Mouse (Mus musculus) neutrophil, adult 5-6 weeks (primary cell): Measurements from ENCODE around the gene Dcun1d2. TPM values are rescaled to one million over a fixed set of nuclear protein-coding genes. Genes with fewer than 3 reads are reported as not detected.

Experiments
- ATAC-seq: fragments of 151-379, 151-347 bp; 2 replicates; pipeline ENCODE4 v1.8.0; 2017; ENCODE audit warnings: mild to moderate bottlenecking, moderate TSS enrichment; ENCODE audit not compliant: insufficient number of reproducible peaks, poor library complexity, low FRiP score, severe bottlenecking; ENCODE audit errors: extremely low read depth
- total RNA-seq: library from RNA; stranded (forward); fragments of 200-1000 nt; gene quantifications from 2 replicates; pipeline ENCODE4 v1.2.3, GENCODE M21; 2017

Gene Dcun1d2
- total RNA-seq, 1 experiment from 2014 or later, result 15.6 TPM

DNA sequence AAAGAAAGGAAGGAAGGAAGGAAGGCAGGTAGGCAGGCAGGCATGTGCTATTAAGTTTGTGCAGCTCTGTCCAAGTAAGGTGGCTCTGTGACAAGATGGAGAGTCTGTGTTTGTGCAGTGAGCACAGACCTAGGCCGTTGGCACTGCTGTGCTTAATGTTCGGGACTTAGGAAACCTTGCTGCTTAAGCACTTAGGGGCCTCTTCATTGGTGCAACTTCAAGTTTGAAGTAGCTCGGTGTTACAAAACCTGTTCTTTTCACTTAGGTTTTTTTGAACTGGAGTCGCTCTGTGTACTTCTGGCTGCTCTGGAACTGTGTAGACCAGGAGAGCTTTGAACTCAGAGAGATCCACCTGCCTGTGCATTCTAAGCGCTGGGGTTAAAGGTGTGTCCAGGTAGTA, 15.1 kb downstream of the Dcun1d2 start:
- ATAC-seq, result no peak

DNA sequence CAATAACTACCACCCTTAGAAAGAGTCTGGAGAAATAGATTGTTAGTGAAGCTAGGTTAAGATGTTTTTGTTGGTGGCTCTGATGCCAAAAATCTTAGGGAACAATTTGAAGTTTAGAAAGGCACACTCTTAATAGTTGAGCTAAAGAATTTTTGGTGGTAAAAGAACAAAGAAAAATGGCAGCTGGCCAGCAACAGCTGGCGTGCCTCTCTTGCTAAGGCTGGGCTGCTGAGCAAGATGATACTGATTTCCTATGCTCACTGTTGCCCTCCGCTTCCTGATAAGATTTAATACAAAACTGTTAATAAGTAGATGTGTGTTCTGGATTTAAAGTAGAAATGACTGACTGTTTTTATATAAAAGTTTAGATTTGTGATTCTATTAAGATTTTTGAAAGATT, 20.4 kb downstream of the Dcun1d2 start:
- no peak for ATAC-seq

- no peak for ATAC-seq
Observed at GRCm38 (mm10) chr8:13263376-13263775, 24.6 kb downstream of the Dcun1d2 start.

GRCm38 (mm10) chr8:13254019-13254418, 33.9 kb downstream of the Dcun1d2 start, which contains the start of gene Adprhl1:
Gene Adprhl1 (minus strand): TSS chr8:13254162.
- ATAC-seq, result peak; percentile 17; the same call in 1 of the 2 replicates

- no peak for ATAC-seq
Observed at GRCm38 (mm10) chr8:13253413-13253812, 34.5 kb downstream of the Dcun1d2 start.

GRCm38 (mm10) chr8:13252837-13253236, 35.1 kb downstream of the Dcun1d2 start:
- ATAC-seq, result no peak

DNA sequence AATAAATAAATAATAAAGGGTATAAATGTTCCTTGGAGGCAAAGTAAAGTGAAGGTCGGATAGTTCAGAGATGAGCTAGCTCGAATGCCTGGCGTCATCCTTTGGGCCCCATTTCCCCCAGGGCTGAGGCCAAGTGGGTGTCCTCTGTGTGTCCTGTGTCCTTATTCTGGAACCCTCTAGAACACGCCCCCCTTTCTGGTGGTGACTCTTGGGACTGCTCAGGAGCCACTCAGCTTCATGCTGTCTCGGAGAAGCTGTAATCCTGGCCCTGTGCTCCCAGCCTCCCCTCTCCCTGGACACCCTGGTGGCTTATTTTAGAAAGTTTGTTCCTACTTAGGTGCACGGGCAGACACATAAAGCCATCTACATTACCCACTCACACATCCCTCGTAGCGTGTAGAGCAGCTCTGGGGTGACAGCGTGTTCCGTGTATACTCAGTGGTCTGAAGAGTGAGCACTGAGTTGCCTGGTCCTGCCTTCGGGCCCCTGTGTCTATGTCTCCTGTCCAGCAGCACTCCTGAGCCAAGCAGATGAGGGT, 43.5 kb downstream of the Dcun1d2 start:
- ATAC-seq, result no peak

- ATAC-seq, result no peak
Observed at GRCm38 (mm10) chr8:13242985-13243870, 44.7 kb downstream of the Dcun1d2 start.

DNA sequence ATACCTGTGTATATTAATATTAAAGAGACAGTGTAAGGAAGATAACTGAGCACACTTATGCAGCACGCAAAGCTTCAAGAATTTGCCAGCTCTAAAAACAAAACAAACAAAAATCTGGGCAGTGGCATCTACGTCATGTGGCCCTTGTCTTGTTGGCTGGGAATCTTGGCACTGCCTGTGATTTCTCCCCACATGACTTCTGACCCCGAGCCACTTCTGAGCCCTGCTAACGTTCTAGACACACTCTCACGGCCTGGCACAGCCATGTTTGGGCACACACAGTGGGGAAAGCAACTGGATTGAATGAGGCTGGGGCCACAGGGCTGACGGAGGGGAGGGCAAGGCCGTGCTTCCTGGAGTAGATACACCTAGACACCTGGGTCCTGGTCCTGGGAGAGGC, 47.2 kb downstream of the Dcun1d2 start:
- no peak for ATAC-seq

- no peak for ATAC-seq
Observed at GRCm38 (mm10) chr8:13240055-13240454, 47.9 kb downstream of the Dcun1d2 start.

GRCm38 (mm10) chr8:13234803-13235202, 53.1 kb downstream of the Dcun1d2 start:
- ATAC-seq, result no peak

- ATAC-seq, result no peak
Observed at GRCm38 (mm10) chr8:13230471-13230870, 57.5 kb downstream of the Dcun1d2 start.

DNA sequence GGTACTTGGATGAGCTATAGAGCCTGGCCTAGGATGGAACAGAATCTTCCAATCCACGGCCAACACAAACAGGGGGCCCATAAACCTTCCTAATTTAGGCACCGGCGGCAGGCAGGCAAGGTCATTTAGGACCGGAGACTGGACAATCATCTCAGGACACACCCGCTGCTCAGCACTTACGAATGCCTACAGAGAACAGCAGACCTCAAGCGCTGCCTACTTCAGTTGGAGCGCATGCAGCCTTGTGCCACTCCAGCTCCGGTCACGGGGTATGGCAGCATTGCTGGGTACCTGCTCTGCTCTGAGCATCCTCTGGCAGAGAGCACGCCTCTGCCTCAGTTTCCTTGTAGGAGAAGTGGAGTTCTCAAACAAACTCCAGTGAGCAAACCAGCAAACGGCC, 58.1 kb downstream of the Dcun1d2 start:
- no peak for ATAC-seq

DNA sequence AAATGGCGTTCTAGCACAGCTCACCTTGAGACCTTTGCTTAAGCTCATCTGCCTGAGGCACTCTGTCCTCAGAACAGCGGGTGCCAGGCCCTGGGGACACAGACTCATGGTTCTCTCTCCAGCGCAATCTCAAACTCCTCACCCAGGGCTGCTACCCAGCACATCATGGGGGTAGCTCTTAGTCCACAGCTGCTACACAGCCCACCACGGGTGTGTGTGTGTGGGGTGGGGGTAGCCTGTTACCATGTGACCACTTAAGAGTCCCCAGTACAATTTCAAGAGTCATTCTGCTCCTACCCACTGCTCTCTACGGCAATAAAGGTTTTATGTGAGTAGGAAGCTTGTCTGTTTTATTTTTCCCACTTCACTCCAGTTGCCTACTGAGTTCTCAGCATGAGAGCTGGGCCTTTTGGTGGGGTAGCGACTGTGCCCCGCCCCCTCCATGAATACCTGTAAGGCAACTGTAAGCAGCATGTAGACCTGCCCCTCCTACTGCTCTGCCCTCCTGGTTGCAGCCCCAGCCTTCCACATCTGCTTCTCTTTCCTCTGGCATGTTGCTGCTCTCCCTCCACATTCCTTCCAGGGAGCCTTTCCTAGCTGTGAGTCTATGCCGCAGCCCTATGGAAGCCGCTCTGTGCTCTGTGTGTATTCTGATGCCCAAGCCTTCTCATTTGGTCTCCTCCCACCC, 58.9 kb downstream of the Dcun1d2 start:
- ATAC-seq, result no peak

DNA sequence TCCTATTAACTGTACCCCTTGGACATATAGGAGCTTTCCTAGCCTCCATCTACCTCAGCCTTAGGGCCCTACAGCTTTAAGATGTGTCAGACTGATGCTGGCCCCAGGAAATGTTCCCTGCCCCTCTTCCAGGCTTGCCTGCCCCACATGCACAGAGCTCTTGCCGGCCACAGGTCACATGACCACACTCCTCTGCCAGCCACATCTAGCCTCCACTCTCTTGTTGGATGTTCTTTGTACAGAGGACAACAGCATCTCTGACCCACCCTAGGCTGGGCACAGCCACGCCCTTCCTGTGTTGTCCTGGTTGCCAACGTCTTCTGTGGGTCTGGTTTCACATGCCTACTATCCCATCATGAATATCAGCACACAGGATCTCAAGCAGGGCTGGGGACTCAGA, 60.7 kb downstream of the Dcun1d2 start:
- ATAC-seq, result no peak

- ATAC-seq, result no peak
Observed at GRCm38 (mm10) chr8:13226288-13226687, 61.6 kb downstream of the Dcun1d2 start.

GRCm38 (mm10) chr8:13224426-13224825, 63.5 kb downstream of the Dcun1d2 start:
- ATAC-seq, result no peak

GRCm38 (mm10) chr8:13218441-13218840, 69.5 kb downstream of the Dcun1d2 start:
- no peak for ATAC-seq

DNA sequence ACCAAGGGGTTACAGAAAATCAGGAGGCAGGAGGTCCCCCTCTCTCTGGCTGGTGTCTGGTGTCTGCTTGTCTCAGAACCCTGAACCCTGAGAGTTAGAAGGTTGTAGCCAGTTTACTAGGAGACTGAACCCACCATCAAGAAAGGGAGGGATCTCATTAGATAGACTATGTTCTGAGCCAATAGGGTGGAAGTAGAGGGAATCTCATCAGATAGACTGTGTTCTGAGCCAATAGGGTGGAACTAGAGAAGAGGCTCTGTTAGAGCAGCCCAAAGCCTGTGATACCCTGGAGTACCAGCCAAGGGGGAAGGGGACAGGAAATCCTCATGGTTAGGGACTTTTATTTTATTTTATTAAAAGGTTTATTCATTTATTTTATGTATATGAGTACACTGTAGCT, 69.9 kb downstream of the Dcun1d2 start:
- ATAC-seq, result no peak

DNA sequence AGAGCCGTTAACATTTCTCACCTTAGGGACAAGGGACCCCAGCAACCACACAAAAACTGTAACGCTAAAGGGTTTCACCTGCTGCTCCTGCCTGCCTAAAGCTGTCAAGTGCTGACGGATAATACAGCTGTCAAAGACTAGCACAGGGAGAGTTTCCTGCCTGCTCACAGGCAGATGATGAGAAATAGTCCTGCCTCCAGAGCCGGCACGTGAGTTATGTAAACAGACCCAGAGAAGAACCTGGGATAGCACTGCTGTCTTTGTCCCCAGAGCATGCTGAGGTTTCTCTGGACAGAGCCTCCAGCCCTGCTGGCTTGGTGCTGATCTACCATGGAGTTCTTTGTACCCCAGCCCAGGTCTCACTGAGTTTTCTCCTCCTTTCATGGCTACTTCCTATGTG, 70.8 kb downstream of the Dcun1d2 start:
- ATAC-seq, result no peak
